Mouse (Mus musculus) G1E (cell line): ENCODE measurements around the gene Arhgap33.

Experiments used
- CTCF ChIP-seq: IDR thresholded peaks from 2 replicates; pipeline ENCODE4 v1.5.1; 2012; ENCODE audit warnings: low read depth, low read length, inconsistent platforms, mixed read lengths
- GATA1 ChIP-seq: IDR thresholded peaks from 2 replicates; pipeline ENCODE4 v1.6.1; 2012; ENCODE audit warnings: borderline replicate concordance, low read length, inconsistent platforms, mixed read lengths
- GATA2 ChIP-seq: IDR thresholded peaks from 2 replicates; pipeline ENCODE4 v1.6.1; 2012; ENCODE audit warnings: low read depth, low read length, inconsistent platforms, borderline replicate concordance
- POLR2AphosphoS5 ChIP-seq: IDR thresholded peaks from 2 replicates; pipeline ENCODE4 v1.6.1; 2012; ENCODE audit warnings: low read depth, low read length, inconsistent platforms; ENCODE audit not compliant: insufficient replicate concordance
- TAL1 ChIP-seq: conservative IDR thresholded peaks from 2 replicates; pipeline ENCODE4 v1.6.1; 2012; ENCODE audit warnings: low read depth, low read length, inconsistent platforms, mixed read lengths

DNA sequence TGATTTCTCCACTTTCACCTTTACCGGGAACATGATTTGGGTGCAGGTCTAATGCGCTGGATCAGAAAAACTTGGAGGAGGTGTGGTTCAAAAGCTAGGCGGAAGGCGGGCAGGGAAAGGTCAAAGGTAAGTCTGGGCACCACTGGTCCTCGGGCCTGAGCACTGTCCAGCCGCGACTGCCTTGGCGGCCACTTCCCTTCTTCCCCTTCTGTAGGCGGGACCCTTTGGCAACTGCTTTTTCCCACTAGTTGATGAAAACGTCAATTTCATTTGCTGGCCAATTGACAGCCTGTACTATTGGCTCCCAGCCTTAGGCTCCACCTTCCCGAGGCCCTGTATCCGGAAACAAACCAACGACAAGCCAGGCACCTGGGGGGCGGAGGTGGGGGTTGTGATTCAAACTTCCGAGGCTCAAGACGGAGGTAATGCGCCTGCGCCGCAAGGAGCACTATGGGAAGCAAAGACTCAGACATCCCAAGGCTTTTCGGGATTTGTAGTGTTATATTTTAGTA is 24.6 kb upstream of the Arhgap33 start, which contains the start of gene Lin37:
- TF ChIP-seq CTCF = no peak
- TF ChIP-seq GATA2 = no peak
- TF ChIP-seq TAL1 = no peak
- no peak for TF ChIP-seq POLR2AphosphoS5
- no peak for TF ChIP-seq GATA1
